Mouse (Mus musculus): ENCODE results near the gene Btn2a2.

DNA sequence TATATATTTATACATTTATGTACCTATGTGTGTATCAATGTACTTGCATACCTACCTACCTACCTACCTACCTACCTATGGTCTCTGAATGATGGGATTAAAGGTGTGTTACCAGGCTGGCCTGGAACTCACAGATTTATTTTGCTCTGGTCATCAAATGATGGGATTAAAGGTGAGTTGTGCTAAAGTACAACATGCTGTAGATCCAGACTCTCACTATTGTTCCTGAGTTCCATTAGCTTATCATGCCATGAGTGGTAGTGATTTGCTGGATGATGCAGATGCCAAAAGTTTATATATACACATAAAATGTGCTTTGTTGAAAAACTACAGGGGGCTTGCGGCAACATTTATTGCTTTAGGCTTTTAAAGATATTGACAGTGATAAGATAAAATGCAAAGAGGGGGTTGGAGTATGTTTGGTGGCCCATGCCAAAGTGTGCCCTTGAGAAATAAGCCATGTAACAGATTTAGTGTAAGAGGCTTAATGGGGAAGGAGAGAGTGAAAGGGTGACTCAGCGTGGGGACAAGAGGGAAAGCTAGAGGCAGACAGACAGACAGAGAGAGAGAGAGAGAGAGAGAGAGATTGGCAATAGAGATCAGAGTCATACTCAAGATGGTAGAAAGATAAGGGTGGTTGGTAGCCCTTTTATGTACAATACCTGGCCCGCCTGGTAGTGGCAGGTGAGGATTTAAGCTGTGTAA is 48.5 kb upstream of the Btn2a2 start:
- TF ChIP-seq CTCF (IDR thresholded peaks at IDR 0.05; ENCODE audit: low read depth, low read length): no peak
- no peak for TF ChIP-seq GATA2 (IDR thresholded peaks at IDR 0.05; ENCODE audit: borderline replicate concordance, low read depth, low read length)

Measured in G1E (cell line).